Mouse (Mus musculus) kidney, adult 2 months (tissue): Measurements from ENCODE around the gene Id3.

ENCODE experiments used
- CTCF ChIP-seq: fragments of 200-500 bp; conservative IDR thresholded peaks from 2 replicates; pipeline ENCODE4 v1.5.1; 2011; ENCODE audit warnings: low read depth, mild to moderate bottlenecking, control low read depth, low read length, moderate library complexity, mixed read lengths; ENCODE audit not compliant: insufficient read depth, insufficient read length
- POLR2A ChIP-seq: fragments of 200-500 bp; IDR thresholded peaks from one replicate; pipeline ENCODE4 v1.6.1; 2011; ENCODE audit warnings: low read depth, low read length, control low read depth

GRCm38 (mm10) chr4:136129842-136130241, 13.5 kb upstream of the Id3 start:
- TF ChIP-seq CTCF (0 out of 2 replicates have a peak, but pooled peaks have one; percentile 9), POLR2A (no peak)
